Mouse (Mus musculus) erythroid progenitor cell, adult 5-6 weeks (primary cell): ENCODE results near the gene Chrng. TPM values are rescaled to one million over a fixed set of nuclear protein-coding genes. Genes with fewer than 3 reads are reported as not detected.

Source experiments
- ATAC-seq: replicated peaks from 2 replicates; pipeline ENCODE4 v1.8.0; 2016; ENCODE audit warnings: moderate number of reproducible peaks, mild to moderate bottlenecking, moderate TSS enrichment, inconsistent platforms; ENCODE audit not compliant: poor library complexity, low FRiP score, severe bottlenecking
- total RNA-seq, 2 experiments: library from RNA; stranded (forward) in 1 of 2; stranded (reverse) in 1 of 2; fragments of 150-400 nt in 1 of 2; fragments of 186-747, 209-891 nt in 1 of 2; gene quantifications; 2 replicates each; pipeline versions ENCODE4 v1.2.3 to v1.2.4; 2015 to 2017; ENCODE audit warnings: low replicate concordance in 2 of 2

The Chrng gene
- total RNA-seq (2015; ENCODE audit: low replicate concordance), result not detected in 2 replicates
- total RNA-seq (2017; ENCODE audit: low replicate concordance), result not detected in 2 replicates

- no peak for ATAC-seq
These were observed at the start of gene Chrng for GRCm38 (mm10) chr1:87204465-87204864. Gene Chrng, plus strand, starts transcription at chr1:87204657.

- ATAC-seq, result no peak
These were observed 48.8 kb upstream of the Chrng start for GRCm38 (mm10) chr1:87155531-87156198.

- ATAC-seq, result no peak
These were observed 48.3 kb upstream of the Chrng start, which contains the start of gene Ecel1 for GRCm38 (mm10) chr1:87156199-87156587. Gene Ecel1, minus strand, starts transcription at chr1:87156521.

- ATAC-seq, result no peak
These were observed 45.1 kb upstream of the Chrng start for GRCm38 (mm10) chr1:87159396-87159795.

GRCm38 (mm10) chr1:87164164-87164795 is 40.2 kb upstream of the Chrng start:
- no peak for ATAC-seq

GRCm38 (mm10) chr1:87164796-87165184 is 39.7 kb upstream of the Chrng start:
- no peak for ATAC-seq

GRCm38 (mm10) chr1:87170458-87170857 is 34.0 kb upstream of the Chrng start:
- ATAC-seq, result no peak

GRCm38 (mm10) chr1:87171312-87171711 is 33.1 kb upstream of the Chrng start:
- ATAC-seq, result no peak

GRCm38 (mm10) chr1:87172316-87172715 is 32.1 kb upstream of the Chrng start:
- ATAC-seq, result no peak

- no peak for ATAC-seq
These were observed 30.2 kb upstream of the Chrng start for GRCm38 (mm10) chr1:87174006-87174955.

GRCm38 (mm10) chr1:87175852-87176292 is 28.6 kb upstream of the Chrng start:
- ATAC-seq, result no peak

- ATAC-seq, result no peak
These were observed 23.6 kb upstream of the Chrng start for GRCm38 (mm10) chr1:87180896-87181295.

- no peak for ATAC-seq
These were observed 21.4 kb upstream of the Chrng start, which contains the start of gene Prss56 for GRCm38 (mm10) chr1:87183013-87183412. Gene Prss56, plus strand, starts transcription at chr1:87183313.

- no peak for ATAC-seq
These were observed 20.3 kb upstream of the Chrng start for GRCm38 (mm10) chr1:87183998-87184750.

- no peak for ATAC-seq
These were observed 19.7 kb upstream of the Chrng start for GRCm38 (mm10) chr1:87184751-87185139.

- no peak for ATAC-seq
These were observed 18.9 kb upstream of the Chrng start for GRCm38 (mm10) chr1:87185526-87185925.

- ATAC-seq, result no peak
These were observed 18.0 kb upstream of the Chrng start for GRCm38 (mm10) chr1:87186261-87187036.

- ATAC-seq, result peak; percentile 53; the same call in 1 of the 2 replicates
These were observed 17.5 kb upstream of the Chrng start for GRCm38 (mm10) chr1:87187037-87187355.

- no peak for ATAC-seq
These were observed 14.0 kb upstream of the Chrng start, which contains the start of gene Chrnd for GRCm38 (mm10) chr1:87190429-87190828. Gene Chrnd, plus strand, starts transcription at chr1:87190607.
